ENCODE assay signal across 21 mouse cellular contexts in the genomic region with DNA sequence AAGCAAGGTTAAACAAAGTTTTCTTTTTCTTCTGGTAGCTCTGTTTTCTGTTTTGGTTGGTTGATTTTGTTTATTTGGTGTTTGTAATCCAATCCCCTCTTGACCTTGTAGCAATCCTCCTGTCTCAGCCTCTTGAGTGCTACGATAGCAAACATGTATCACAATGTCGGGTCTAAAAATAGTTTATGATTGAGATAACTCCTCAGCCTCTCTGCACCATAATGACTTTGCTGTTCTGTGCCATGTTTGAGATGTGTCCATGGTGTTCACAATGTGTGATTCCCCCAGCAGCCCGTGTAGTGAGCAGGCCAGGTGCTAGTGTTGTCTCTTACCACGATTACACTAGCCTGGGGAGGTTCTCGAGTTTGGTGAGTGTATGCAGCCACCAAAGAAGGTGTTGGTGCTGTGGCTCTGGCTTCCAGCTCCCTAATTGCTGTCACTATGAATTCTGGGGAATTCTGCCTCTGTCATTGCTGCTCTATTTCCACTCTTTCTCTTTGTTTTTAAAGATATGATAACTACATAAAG. TPM values are rescaled to one million over a fixed set of nuclear protein-coding genes. Genes with fewer than 3 reads are reported as not detected.
DNase-seq lines count a peak whose midpoint lies in the region; ATAC-seq lines count a peak whose summit lies in the region.
"Had no signal": no experiment of that assay in that cellular context is flagged by ENCODE, and none has a peak within 500 bp of the region (broad histone marks: within the 10 kb centered on the region; RNA-seq: fewer than 3 reads in every experiment).

No protein-coding gene starts in this region.

- H3K9me3 ChIP-seq in heart, embryonic 10.5 days = no peaks in the 10 kb centered on the region
- no peaks in the 10 kb centered on the region for H3K9me3 ChIP-seq in kidney, embryonic 16.5 days (ENCODE audit: low read length)
- H3K9me3 ChIP-seq in kidney, embryonic 14.5 days (ENCODE audit: control insufficient read depth, low read length) = no peaks in the 10 kb centered on the region
- no peaks in the 10 kb centered on the region for H3K9me3 ChIP-seq in megakaryocyte, embryonic 14.5 days
- H3K9me3 ChIP-seq: embryonic facial prominence, embryonic 15.5 days; forebrain, embryonic 10.5 days; heart, embryonic 12.5 days; hindbrain, embryonic 15.5 days had no signal

- peaks cover 7% of the 10 kb centered on the region; the same call in 1 of the 2 replicates for H3K4me1 ChIP-seq in heart, embryonic 10.5 days
- H3K4me1 ChIP-seq in kidney, embryonic 16.5 days (ENCODE audit: insufficient read depth, low read length) = no peaks in the 10 kb centered on the region
- H3K4me1 ChIP-seq in kidney, embryonic 14.5 days (ENCODE audit: control insufficient read depth, insufficient read depth, low read length) = peaks cover 5% of the 10 kb centered on the region; the same call in 1 of the 2 replicates
- peaks cover 84% of the 10 kb centered on the region for H3K4me1 ChIP-seq in megakaryocyte, embryonic 14.5 days
- H3K4me1 ChIP-seq: embryonic facial prominence, embryonic 15.5 days; hindbrain, embryonic 15.5 days had no signal

- H3K36me3 ChIP-seq in heart, embryonic 10.5 days = peaks cover 45% of the 10 kb centered on the region
- peaks cover 23% of the 10 kb centered on the region for H3K36me3 ChIP-seq in kidney, embryonic 16.5 days (ENCODE audit: insufficient read depth, low read length)
- peaks cover 39% of the 10 kb centered on the region for H3K36me3 ChIP-seq in kidney, embryonic 14.5 days (ENCODE audit: control insufficient read depth, insufficient read depth, low read length)
- peaks cover 67% of the 10 kb centered on the region for H3K36me3 ChIP-seq in megakaryocyte, embryonic 14.5 days (replicated peaks; ENCODE audit: low read length)
- H3K36me3 ChIP-seq: hindbrain, embryonic 15.5 days had no signal

- no peak overlapping the region for H3K9ac ChIP-seq in kidney, embryonic 16.5 days (replicated peaks; ENCODE audit: low read length)
- no peak overlapping the region for H3K9ac ChIP-seq in kidney, embryonic 14.5 days (ENCODE audit: low read depth, low read length)
- H3K9ac ChIP-seq: embryonic facial prominence, embryonic 15.5 days; heart, embryonic 12.5 days; hindbrain, embryonic 15.5 days had no signal

- 49% methylated on average over 5 of the region's 5 CpGs for WGBS in heart, embryonic 10.5 days
- WGBS in kidney, embryonic 16.5 days = 49% methylated on average over 5 of the region's 5 CpGs
- WGBS in kidney, embryonic 14.5 days = 54% methylated on average over 5 of the region's 5 CpGs

- H3K4me3 ChIP-seq in heart, embryonic 10.5 days = no peak overlapping the region
- H3K4me3 ChIP-seq in kidney, embryonic 16.5 days (ENCODE audit: low read length) = no peak overlapping the region
- no peak overlapping the region for H3K4me3 ChIP-seq in kidney, embryonic 14.5 days (ENCODE audit: low read length)
- peak overlapping the region; percentile 35 for H3K4me3 ChIP-seq in megakaryocyte, embryonic 14.5 days (replicated peaks)
- H3K4me3 ChIP-seq: embryonic facial prominence, embryonic 15.5 days; erythroblast, embryonic 14.5 days; forebrain, embryonic 10.5 days; heart, embryonic 12.5 days; hindbrain, embryonic 15.5 days had no signal

- no peak overlapping the region for H3K4me2 ChIP-seq in kidney, embryonic 16.5 days (replicated peaks; ENCODE audit: low read depth, low read length)
- H3K4me2 ChIP-seq in kidney, embryonic 14.5 days (replicated peaks; ENCODE audit: low read depth, low read length) = no peak overlapping the region
- H3K4me2 ChIP-seq: embryonic facial prominence, embryonic 15.5 days; heart, embryonic 12.5 days; hindbrain, embryonic 15.5 days had no signal

- H3K27ac ChIP-seq in heart, embryonic 10.5 days = no peak overlapping the region
- H3K27ac ChIP-seq in kidney, embryonic 16.5 days (ENCODE audit: low read length) = 0 out of 2 replicates have a peak overlapping the region, but pooled peaks have one; percentile 31
- H3K27ac ChIP-seq in kidney, embryonic 14.5 days (ENCODE audit: low read depth, low read length) = no peak overlapping the region
- H3K27ac ChIP-seq: embryonic facial prominence, embryonic 15.5 days; forebrain, embryonic 10.5 days; hindbrain, embryonic 15.5 days had no signal

- no peaks in the 10 kb centered on the region for H3K27me3 ChIP-seq in heart, embryonic 10.5 days (ENCODE audit: insufficient read depth, poor library complexity, severe bottlenecking)
- H3K27me3 ChIP-seq in kidney, embryonic 16.5 days (ENCODE audit: insufficient read depth, low read length) = no peaks in the 10 kb centered on the region
- no peaks in the 10 kb centered on the region for H3K27me3 ChIP-seq in kidney, embryonic 14.5 days (ENCODE audit: control insufficient read depth, insufficient read depth, low read length)
- no peaks in the 10 kb centered on the region for H3K27me3 ChIP-seq in megakaryocyte, embryonic 14.5 days (replicated peaks)
- H3K27me3 ChIP-seq: embryonic facial prominence, embryonic 15.5 days; heart, embryonic 12.5 days; hindbrain, embryonic 15.5 days had no signal

- ATAC-seq in kidney, embryonic 16.5 days (ENCODE audit: low FRiP score, low TSS enrichment) = no peak
- no peak for ATAC-seq in kidney, embryonic 14.5 days (ENCODE audit: low FRiP score, low TSS enrichment)
- no peak for ATAC-seq in megakaryocyte, adult 5-6 weeks (ENCODE audit: poor library complexity, severe bottlenecking)
- peak; percentile 51 for ATAC-seq in megakaryocyte-erythroid progenitor cell, adult 5-6 weeks (replicated peaks; ENCODE audit: low FRiP score, low TSS enrichment, poor library complexity, severe bottlenecking)

- DNase-seq in heart, embryonic 10.5 days (ENCODE audit: low spot score) = peak; percentile 64
- no peak for DNase-seq in heart, adult 8-10 months (ENCODE audit: low spot score)
- no peak for DNase-seq in cerebellum, adult 9-11 months
- DNase-seq: adrenal gland, adult 8-10 months; adrenal gland, postnatal 36 days; cerebellum, adult 2 months; cerebellum, postnatal 14 days; embryo, embryonic 11 days; gastrocnemius, postnatal 36 days; heart, adult 18-20 months; heart, postnatal 10 days had no signal

RNA-seq across cellular contexts. Expression of a gene that starts 26.6 kb away (rescaled TPM):
- polyA plus RNA-seq in heart, embryonic 10.5 days (2016; fragmentation: Nextera tagmentation; extraction: Ambion mirVana) = 65.2 and 69.7 TPM in 2 replicates
- total RNA-seq in heart, adult 8-10 months (2022) = 10 to 100 TPM; 12.7 to 17.0 (median 15.7) TPM
- polyA plus RNA-seq in kidney, embryonic 16.5 days (2015; fragmentation: Nextera tagmentation; extraction: Ambion mirVana) = 62.8 and 64.0 TPM in 2 replicates
- polyA plus RNA-seq in kidney, embryonic 14.5 days (2014; fragmentation: Nextera tagmentation; extraction: Ambion mirVana) = 65.0 and 82.8 TPM in 2 replicates
- polyA plus RNA-seq in megakaryocyte, embryonic 14.5 days (2012; ENCODE audit: insufficient read depth, low replicate concordance) = 8.3 and 22.8 TPM in 2 replicates
- 39.2 and 41.2 TPM in 2 replicates for total RNA-seq in megakaryocyte, adult 5-6 weeks (2015)
- total RNA-seq in megakaryocyte, adult 5-6 weeks (2017) = 30.2 and 33.9 TPM in 2 replicates
- total RNA-seq in megakaryocyte-erythroid progenitor cell, adult 5-6 weeks (2014; fragmentation: Nextera tagmentation) = 72.9 and 103 TPM in 2 replicates
- total RNA-seq in megakaryocyte-erythroid progenitor cell, adult 5-6 weeks (2017) = 71.6 and 84.2 TPM in 2 replicates

RNA-seq across cellular contexts. Expression of a gene that starts 45.8 kb away (rescaled TPM):
- polyA plus RNA-seq in heart, embryonic 10.5 days (2016; fragmentation: Nextera tagmentation; extraction: Ambion mirVana) = 13.8 and 17.9 TPM in 2 replicates
- 10 to 100 TPM; 20.8 to 28.2 (median 24.6) TPM for total RNA-seq in heart, adult 8-10 months (2022)
- polyA plus RNA-seq in kidney, embryonic 16.5 days (2015; fragmentation: Nextera tagmentation; extraction: Ambion mirVana) = 9.4 and 11.2 TPM in 2 replicates
- polyA plus RNA-seq in kidney, embryonic 14.5 days (2014; fragmentation: Nextera tagmentation; extraction: Ambion mirVana) = 6.5 and 6.8 TPM in 2 replicates
- 4.1 and 9.6 TPM in 2 replicates for polyA plus RNA-seq in megakaryocyte, embryonic 14.5 days (2012; ENCODE audit: insufficient read depth, low replicate concordance)
- 27.5 and 28.2 TPM in 2 replicates for total RNA-seq in megakaryocyte, adult 5-6 weeks (2015)
- total RNA-seq in megakaryocyte, adult 5-6 weeks (2017) = 24.7 and 33.0 TPM in 2 replicates
- 30.6 and 40.4 TPM in 2 replicates for total RNA-seq in megakaryocyte-erythroid progenitor cell, adult 5-6 weeks (2014; fragmentation: Nextera tagmentation)
- 15.4 and 19.0 TPM in 2 replicates for total RNA-seq in megakaryocyte-erythroid progenitor cell, adult 5-6 weeks (2017)
